Mouse (Mus musculus): ENCODE results near the gene Slc25a3. TPM values are rescaled to one million over a fixed set of nuclear protein-coding genes. Genes with fewer than 3 reads are reported as not detected.

The Slc25a3 gene
- polyA plus RNA-seq, 1 experiment from 2014 or later: 651 TPM

DNA sequence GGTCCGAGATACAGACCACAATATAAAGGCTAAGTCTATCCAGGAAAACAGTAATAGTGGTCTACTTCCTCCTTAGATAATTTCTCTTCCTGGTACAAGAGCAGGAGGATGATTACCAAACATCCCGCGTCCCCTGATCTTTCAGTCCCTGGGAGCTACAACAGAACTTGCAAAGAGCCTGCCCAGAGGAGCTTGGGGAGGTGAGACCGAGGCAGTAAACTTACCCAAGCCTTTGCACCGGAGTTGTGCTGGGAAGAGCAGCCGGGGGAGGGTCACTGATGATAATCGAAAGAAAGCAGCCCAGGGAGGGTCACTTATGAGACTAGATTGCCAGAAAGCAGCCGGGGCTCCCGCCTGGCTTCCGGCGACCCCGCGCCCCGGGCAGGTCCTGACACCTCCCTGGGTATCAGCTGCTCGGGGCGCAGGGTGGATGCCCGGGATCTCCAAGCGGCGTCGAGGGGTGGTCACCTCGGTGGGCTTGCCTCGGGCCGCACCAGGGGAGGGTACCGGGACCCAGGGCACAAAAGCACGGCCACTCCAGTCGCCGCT, 41.8 kb downstream of the Slc25a3 start:
- Histone ChIP-seq H3K27me3 (replicated peaks; ENCODE audit: control insufficient read depth, insufficient read depth, low read length) (no peaks in the 10 kb centered on the region), H3K9me3 (ENCODE audit: control insufficient read depth, low read length) (no peaks in the 10 kb centered on the region), H3K9ac (ENCODE audit: low read depth, low read length) (peak overlapping the region; percentile 90), H3K4me3 (ENCODE audit: low read length) (peak overlapping the region; percentile 97), H3K4me2 (ENCODE audit: low read length) (peak overlapping the region; percentile 75), H3K4me1 (ENCODE audit: control insufficient read depth, insufficient read depth, low read depth, low read length) (peaks cover 4% of the 10 kb centered on the region), H3K36me3 (ENCODE audit: control insufficient read depth, insufficient read depth, low read length) (peaks cover 6% of the 10 kb centered on the region), H3K27ac (ENCODE audit: low read depth, low read length) (peak overlapping the region; percentile 88)
- peak; percentile 59 for ATAC-seq
- under 1% methylated on average over 23 of the region's 27 CpGs for WGBS

DNA sequence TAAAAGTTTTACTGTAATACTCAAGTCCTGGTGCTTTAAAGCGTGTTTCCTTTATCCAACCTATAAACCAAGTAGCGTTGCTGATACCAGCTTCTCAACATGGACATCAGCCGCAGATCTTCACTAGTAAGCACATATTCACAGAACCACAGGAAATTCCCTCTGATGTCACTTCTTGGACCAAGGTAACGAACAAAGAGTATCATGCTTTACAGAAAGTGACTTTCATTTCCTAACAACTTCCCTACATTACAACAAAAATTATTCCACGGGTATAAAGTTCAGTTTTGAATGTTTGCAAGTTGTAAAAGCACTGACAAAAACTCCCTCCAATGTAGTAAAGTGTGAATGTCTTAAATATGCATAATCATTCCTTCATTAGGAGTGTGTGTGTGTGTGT, 43.3 kb downstream of the Slc25a3 start:
- H3K4me3 ChIP-seq (ENCODE audit: low read length): no peak overlapping the region
- no peaks in the 10 kb centered on the region for H3K9me3 ChIP-seq (ENCODE audit: control insufficient read depth, low read length)
- no peak overlapping the region for H3K9ac ChIP-seq (ENCODE audit: low read depth, low read length)
- peaks cover 4% of the 10 kb centered on the region for H3K4me1 ChIP-seq (ENCODE audit: control insufficient read depth, insufficient read depth, low read depth, low read length)
- H3K27ac ChIP-seq (ENCODE audit: low read depth, low read length): no peak overlapping the region
- H3K27me3 ChIP-seq (replicated peaks; ENCODE audit: control insufficient read depth, insufficient read depth, low read length): no peaks in the 10 kb centered on the region
- 87% methylated on average over 5 of the region's 5 CpGs for WGBS
- H3K4me2 ChIP-seq (ENCODE audit: low read length): no peak overlapping the region
- H3K36me3 ChIP-seq (ENCODE audit: control insufficient read depth, insufficient read depth, low read length): peaks cover 6% of the 10 kb centered on the region
- no peak for ATAC-seq

DNA sequence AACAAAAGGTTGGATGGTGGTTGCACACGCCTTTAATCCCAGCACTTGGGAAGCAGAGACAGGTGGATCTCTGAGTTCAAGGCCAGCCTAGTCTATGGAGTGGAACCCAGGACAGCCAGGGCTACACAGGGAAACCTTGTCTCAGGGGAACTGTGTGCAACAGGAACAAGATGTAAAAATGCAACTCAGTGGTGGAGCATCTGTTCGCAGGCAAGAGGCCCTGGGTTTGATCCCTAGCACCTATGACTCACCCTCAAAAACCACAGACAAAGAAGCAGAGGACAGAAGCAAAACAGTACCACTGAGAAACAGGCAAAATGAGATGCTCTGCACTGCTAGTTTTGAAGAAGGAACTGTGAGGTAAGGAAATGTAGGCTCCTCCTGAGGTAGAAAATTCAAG, 47.2 kb downstream of the Slc25a3 start:
- WGBS: 97% methylated on average over 2 of the region's 2 CpGs
- H3K36me3 ChIP-seq (ENCODE audit: control insufficient read depth, insufficient read depth, low read length): peaks cover 10% of the 10 kb centered on the region
- no peaks in the 10 kb centered on the region for H3K9me3 ChIP-seq (ENCODE audit: control insufficient read depth, low read length)
- no peak overlapping the region for H3K4me3 ChIP-seq (ENCODE audit: low read length)
- no peak for ATAC-seq
- no peak overlapping the region for H3K4me2 ChIP-seq (ENCODE audit: low read length)
- no peak overlapping the region for H3K27ac ChIP-seq (ENCODE audit: low read depth, low read length)
- no peak overlapping the region for H3K9ac ChIP-seq (ENCODE audit: low read depth, low read length)
- H3K4me1 ChIP-seq (ENCODE audit: control insufficient read depth, insufficient read depth, low read depth, low read length): peaks cover 4% of the 10 kb centered on the region; the same call in 1 of the 2 replicates
- H3K27me3 ChIP-seq (replicated peaks; ENCODE audit: control insufficient read depth, insufficient read depth, low read length): no peaks in the 10 kb centered on the region

DNA sequence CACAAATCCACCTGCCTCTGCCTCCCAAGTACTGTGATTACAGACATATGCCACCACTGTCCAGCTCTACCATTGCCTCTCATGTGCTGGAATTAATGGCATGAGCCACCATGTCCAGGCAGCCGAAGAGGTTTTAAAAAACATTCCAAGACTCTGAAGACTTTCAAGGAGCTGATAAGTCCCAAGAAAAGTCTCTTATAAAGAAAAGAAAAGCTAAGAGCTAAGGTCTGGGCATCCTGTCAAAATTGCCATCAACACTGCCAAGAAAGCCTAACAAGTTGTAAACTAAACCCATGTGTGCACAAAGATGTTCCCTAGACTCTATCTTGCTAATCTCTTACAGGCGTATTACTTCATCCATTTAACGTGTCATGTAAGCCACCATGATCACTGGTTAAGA, 50.5 kb downstream of the Slc25a3 start:
- Histone ChIP-seq H3K27me3 (replicated peaks; ENCODE audit: control insufficient read depth, insufficient read depth, low read length) (no peaks in the 10 kb centered on the region), H3K4me2 (ENCODE audit: low read length) (no peak overlapping the region), H3K4me3 (ENCODE audit: low read length) (no peak overlapping the region), H3K9ac (ENCODE audit: low read depth, low read length) (no peak overlapping the region), H3K36me3 (ENCODE audit: control insufficient read depth, insufficient read depth, low read length) (peaks cover 13% of the 10 kb centered on the region), H3K27ac (ENCODE audit: low read depth, low read length) (no peak overlapping the region), H3K9me3 (ENCODE audit: control insufficient read depth, low read length) (no peaks in the 10 kb centered on the region), H3K4me1 (ENCODE audit: control insufficient read depth, insufficient read depth, low read depth, low read length) (no peaks in the 10 kb centered on the region)
- WGBS: 90% methylated on average over 3 of the region's 3 CpGs
- ATAC-seq: no peak

DNA sequence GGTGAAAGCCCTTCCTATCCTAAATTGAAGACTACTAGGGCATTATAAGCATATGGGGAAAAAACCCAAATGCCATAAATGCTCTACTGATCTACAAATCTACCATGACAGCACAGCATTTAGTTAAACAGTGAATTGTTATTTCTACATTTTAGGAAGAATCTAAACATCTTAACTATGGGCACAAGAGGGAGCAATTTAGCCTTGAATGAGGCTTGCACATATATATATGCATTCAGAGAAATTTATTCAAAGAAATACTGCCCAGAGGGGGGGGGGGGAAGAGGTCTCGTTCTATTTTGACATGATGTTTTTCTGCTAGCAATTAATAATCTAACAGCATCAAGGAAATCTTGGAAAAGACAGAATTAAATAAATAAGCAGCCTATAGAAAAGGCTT, 52.1 kb downstream of the Slc25a3 start:
- no peak overlapping the region for H3K4me2 ChIP-seq (ENCODE audit: low read length)
- no peaks in the 10 kb centered on the region for H3K27me3 ChIP-seq (replicated peaks; ENCODE audit: control insufficient read depth, insufficient read depth, low read length)
- H3K4me1 ChIP-seq (ENCODE audit: control insufficient read depth, insufficient read depth, low read depth, low read length): no peaks in the 10 kb centered on the region
- H3K9me3 ChIP-seq (ENCODE audit: control insufficient read depth, low read length): no peaks in the 10 kb centered on the region
- ATAC-seq: no peak
- H3K36me3 ChIP-seq (ENCODE audit: control insufficient read depth, insufficient read depth, low read length): peaks cover 10% of the 10 kb centered on the region; the same call in 1 of the 2 replicates
- WGBS: 36% methylated on average over 1 of the region's 1 CpGs
- H3K27ac ChIP-seq (ENCODE audit: low read depth, low read length): no peak overlapping the region
- H3K4me3 ChIP-seq (ENCODE audit: low read length): no peak overlapping the region
- H3K9ac ChIP-seq (ENCODE audit: low read depth, low read length): no peak overlapping the region

Other genes starting within 250 kb of the Slc25a3 start
- gene Apaf1, start 41.3 kb downstream of the Slc25a3 start, polyA plus RNA-seq (2015; fragmentation: Nextera tagmentation; extraction: Ambion mirVana): 12.2 and 15.2 TPM in 2 replicates
- gene Ikbip, start 41.1 kb downstream of the Slc25a3 start, polyA plus RNA-seq (2015; fragmentation: Nextera tagmentation; extraction: Ambion mirVana): 19.7 and 20.6 TPM in 2 replicates
- gene Tmpo, start 57.3 kb upstream of the Slc25a3 start, polyA plus RNA-seq (2015; fragmentation: Nextera tagmentation; extraction: Ambion mirVana): 68.7 and 83.7 TPM in 2 replicates